Mouse (Mus musculus) cerebellum, adult 18-20 months (tissue): Measurements from ENCODE around the gene Nktr.

Experiments used
- DNase-seq, 2 experiments: peaks; one replicate each; pipeline ENCODE4 v3.0.0; 2021

Gene Nktr

DNA sequence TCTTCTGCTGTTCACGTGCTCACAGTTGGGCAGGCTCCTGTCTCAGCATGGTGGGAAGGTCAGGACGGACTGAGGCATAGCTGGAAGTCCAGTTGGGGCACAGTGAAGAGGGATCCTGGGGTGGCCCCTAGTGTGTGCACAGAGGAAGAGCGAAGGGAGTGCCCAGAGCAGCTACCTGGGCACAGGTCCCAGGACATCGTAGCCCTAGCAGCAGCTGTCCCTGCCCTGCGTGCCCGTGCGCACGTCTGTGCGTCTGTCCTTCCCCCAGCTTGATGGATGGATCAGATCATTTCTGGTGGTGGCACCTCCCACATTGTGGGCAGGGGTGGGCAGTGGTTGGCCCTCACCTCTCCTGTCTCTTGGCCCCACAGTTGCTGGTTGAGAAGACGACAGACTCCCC lies 43.3 kb downstream of the Nktr start:
- DNase-seq, result no peak

DNA sequence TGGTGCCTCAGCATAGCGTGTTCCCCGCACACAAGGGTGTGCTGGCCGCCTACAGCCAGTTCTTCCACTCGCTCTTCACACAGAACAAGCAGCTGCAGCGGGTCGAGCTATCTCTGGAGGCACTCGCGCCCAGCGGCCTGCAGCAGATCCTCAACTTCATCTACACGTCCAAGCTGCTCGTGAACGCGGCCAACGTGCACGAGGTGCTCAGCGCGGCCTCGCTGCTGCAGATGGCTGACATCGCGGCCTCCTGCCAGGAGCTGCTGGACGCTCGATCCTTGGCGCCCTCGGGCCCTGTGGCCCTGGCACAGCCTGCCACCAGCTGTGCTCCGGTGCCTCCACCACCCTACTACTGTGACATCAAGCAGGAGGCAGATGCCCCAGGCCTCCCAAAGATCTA lies 43.8 kb downstream of the Nktr start:
- peak in 1 of 2 experiments; percentile 25 for DNase-seq

DNA sequence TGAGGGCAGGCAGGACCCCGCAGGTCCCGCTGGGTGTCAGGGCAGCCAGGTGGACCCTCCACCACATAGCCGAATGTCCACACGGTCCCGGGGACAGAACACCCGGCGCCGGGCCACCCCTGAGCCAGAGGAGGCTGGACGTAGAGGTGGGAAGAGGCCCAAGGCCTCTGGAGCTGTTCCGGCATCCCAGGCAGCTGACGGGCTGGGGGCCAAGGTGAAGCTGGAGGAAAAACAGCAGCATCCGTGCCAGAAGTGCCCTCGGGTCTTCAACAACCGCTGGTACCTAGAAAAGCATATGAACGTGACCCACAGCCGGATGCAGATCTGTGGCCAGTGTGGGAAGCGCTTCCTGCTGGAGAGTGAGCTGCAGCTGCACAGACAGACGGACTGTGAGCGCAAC lies 44.7 kb downstream of the Nktr start:
- no peak for DNase-seq

DNA sequence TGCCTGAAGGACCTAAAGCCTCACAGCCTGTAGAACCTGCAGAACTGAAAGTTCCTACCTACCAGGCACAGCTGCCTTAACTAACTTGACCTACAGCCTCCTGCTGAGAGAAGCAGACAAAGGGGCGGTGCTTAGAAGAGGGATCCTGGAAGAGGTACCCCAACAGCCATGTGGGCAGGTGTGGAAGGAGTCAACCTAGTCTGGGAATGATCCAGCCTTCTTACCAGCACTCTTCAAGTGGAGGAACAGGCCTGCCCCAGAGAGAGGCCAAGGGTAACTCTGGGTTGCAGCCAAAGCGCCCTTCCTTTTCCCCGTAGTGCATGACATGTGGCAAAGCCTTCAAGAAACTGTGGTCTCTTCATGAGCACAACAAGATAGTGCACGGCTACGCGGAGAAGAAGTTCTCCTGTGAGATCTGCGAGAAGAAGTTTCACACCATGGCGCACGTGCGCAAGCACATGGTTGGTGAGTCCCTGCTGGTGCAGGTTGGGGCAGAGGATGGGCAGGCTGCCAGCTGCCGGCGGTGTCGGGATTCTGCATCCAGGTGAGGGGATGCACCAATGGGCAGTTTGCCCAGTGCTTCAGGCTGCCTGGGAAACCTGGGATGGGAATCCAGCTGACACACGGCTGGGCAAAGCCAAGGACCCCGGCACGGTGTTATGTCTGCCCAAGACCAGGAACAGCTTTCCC lies 46.3 kb downstream of the Nktr start:
- peak in 1 of 2 experiments; percentile 42 for DNase-seq

DNA sequence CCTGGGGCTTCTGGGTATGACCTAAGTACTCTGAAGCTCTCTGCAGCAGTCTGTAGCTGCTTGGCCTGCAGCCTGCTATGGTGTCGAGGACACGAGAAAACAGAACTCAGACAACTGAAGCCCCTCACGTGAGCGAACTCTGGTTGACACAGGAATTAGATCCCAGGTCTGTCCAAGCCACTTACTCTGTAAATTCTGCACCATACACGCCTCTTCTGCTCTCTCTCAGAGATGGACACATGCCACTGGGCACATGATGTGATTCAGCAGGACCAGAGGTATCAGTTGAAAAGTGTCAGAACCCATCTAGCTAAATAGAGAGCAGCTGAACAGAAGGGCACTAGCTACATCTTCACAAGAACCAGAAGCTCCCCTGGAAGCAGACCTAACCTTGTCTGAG lies 53.4 kb downstream of the Nktr start:
- DNase-seq, result no peak

DNA sequence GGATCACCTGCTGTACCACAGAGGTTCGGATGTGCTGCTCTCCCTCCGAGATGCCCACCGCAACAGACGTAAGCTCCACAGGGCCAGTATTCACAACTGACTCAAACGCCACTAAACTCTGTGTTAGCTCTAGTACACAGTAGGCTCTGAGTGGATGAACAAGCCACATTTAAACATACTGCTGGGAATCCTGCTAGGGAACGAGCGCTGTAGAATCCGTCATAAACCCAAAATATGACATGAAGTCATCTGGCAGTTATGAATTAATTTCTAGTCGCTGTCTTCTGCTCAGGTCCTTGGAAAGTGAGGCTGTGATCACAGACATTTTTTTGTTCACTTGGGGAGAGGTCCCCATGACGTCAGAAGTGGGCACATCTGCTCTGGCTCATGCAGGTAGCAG lies 57.0 kb downstream of the Nktr start:
- DNase-seq, result no peak

DNA sequence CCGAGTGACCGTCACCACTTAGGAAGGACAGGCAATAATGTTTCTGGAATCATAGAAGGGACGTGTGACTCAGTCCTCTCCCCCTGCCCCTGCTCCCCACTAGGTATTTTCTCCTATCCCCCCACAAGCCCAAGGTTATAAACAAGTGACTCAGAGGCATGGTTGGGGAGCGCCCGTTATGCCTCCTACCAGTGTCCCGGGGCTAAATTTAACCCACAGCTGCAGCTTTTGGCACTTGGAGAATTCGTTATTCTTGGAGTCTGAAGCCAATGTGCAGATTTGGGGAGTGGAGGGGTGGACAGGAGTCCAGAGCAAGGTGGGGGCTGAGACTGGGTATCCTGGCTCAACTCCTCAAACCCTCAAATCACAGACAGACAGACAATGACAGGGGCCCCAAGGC lies 57.5 kb downstream of the Nktr start:
- DNase-seq, result no peak

DNA sequence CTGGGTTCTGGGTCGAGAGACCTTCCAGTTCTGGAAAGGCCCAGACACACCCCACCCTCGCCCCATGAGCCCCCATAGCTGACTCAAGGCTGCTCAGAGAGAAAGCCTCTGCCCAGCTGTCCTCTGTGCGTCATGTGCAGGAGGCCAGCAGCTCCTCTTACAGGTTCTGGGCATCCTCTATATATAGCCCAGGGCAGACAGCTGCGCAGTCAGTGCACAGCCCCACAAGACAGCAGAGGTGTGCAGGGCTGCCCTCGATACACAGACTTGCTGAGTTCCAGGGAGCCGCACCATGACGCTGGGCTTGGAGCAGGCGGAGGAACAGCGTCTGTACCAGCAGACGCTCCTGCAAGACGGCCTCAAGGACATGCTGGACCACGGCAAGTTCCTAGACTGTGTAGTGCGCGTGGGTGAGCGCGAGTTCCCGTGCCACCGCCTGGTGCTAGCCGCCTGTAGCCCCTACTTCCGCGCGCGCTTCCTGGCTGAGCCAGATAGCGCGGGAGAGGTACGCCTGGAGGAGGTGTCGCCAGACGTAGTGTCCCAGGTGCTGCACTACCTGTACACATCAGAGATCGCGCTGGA lies 58.6 kb downstream of the Nktr start, which contains the start of gene Klhl40:
Gene Klhl40 (plus strand): TSS at position 124 of the 582 bp plus-strand sequence.
- no peak for DNase-seq

DNA sequence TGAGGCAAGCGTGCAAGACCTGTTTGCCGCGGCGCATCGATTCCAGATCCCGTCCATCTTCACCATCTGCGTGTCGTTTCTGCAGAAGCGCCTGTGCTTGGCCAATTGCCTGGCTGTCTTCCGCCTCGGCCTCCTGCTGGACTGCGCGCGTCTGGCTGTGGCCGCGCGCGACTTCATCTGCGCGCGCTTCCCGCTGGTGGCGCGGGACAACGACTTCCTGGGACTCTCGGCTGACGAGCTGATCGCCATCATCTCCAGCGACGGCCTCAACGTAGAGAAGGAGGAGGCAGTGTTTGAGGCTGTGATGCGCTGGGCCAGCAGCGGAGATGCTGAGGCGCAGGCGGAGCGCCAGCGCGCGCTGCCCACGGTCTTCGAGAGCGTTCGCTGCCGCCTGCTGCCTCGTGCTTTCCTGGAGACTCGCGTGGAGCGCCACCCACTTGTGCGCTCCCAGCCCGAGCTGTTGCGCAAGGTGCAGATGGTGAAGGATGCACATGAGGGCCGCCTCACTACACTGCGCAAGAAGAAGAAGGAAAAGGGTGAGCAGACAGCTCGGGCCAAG lies 59.2 kb downstream of the Nktr start:
- peak in 1 of 2 experiments; percentile 24 for DNase-seq

DNA sequence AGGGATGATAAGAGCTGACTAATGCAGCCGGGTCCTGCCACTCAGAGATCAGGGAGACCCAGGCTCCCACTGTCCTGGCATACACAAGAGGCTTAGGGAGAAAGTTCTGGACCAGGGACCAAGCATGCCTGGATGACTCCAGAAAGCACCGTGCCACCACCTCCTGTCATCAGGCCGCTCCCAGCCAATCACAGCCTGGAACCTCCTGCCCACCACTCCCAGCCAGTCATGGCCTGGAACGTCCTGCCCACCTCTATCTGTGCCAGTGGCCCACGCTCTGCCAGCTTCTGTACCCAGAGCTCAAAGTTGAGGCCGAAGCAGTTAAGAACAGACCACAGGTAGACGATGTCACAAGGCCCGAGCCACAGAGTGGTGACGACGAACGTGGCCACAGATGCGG lies 65.8 kb downstream of the Nktr start:
- DNase-seq, result no peak

DNA sequence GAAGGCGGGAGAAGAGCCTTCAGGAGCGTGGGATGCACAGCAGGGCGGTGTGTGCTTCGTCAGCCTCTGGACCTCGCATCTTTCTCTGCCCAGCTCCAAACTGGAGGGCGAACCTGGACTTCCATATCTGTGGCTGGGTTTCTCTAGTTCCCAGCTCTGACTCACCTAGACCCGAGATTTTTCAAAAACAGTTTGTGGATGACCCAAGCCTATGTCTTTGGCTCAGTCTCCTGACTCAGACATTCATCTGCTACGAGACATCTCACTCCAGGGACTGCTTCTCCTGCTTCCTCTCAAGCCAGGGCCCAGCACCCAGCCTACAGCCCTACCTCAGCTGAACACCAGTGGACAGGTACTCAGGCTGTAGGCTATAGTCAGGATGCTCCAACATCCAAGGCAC lies 66.3 kb downstream of the Nktr start:
- DNase-seq, result no peak

DNA sequence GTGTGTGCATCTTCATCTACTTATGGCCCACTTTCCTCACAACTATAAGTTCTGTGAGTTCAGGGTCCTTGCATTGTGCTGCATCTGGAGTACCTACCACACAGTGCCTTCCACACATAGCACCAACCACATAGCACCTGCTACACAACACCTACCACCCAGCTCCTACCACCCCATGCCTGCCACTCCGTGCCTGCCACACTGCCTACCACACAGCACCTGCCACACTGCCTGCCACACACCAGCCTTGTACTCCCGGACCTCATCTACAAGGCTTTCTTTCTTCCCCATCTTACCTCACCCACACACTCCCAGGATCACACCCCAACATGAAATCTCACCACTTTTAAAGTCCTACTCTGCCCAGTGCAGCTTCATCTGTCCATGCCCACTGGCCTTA lies 67.4 kb downstream of the Nktr start:
- no peak for DNase-seq

DNA sequence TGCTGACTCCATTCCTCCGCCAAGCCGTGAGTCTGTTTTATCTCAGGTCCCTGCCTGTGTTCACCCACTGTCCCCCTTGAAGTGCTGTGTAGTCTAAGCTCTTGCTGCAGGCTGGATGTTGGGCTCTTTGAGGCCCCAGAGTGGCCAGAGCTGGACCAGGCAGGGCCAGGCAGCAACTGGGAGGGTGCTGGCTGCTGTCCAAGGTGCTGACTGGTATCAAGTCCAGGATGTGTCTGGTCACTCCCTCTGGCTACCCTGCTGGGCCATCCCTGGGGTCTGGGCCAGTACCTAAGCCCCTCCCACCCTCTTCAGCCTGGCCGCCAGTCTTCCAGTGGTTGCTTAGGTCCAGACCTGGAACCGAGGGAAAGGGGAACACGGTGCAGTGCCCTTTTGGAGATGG lies 72.2 kb downstream of the Nktr start:
- peak; percentile 52 to 63 for DNase-seq

DNA sequence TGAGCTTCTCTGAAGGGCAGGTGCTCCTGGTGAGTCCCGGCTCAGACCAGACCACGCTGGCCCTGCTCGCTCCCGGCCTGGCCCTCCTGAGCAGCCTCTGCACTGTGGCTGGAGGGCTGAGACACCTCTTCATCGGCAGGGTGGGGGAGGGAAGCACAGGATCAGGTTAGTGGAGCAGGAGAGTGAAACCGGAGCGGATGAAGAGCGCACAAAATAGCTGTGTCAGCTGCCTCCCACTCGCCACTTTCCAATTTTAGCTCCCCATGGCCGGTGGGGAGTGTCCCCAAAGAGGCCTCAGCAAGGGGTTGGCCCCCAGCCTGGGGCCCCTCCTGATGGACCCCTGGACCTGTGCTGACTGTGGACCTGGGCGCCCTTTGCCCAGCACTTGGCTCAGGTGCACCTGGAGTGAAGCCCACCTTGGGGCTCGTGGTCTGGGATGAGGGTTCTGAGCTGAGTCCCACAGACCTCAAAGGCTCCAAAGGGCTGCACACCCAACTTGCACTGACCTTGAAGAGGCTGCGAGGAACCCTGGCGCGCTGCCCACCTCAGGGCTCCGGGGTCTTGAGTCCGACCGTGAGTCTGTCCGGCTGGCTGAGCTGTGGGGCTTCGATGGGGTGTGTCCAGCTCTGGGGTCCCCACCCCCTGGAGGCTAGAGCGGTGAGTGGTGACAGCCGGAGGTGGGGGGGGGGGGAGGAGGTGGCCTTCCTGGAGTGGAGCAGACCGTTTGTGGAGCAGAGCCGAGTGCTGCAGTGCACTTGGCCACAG lies 73.0 kb downstream of the Nktr start, which contains the start of gene Hhatl:
Gene Hhatl (minus strand): TSS at position 751 of the 765 bp plus-strand sequence.
- no peak for DNase-seq

DNA sequence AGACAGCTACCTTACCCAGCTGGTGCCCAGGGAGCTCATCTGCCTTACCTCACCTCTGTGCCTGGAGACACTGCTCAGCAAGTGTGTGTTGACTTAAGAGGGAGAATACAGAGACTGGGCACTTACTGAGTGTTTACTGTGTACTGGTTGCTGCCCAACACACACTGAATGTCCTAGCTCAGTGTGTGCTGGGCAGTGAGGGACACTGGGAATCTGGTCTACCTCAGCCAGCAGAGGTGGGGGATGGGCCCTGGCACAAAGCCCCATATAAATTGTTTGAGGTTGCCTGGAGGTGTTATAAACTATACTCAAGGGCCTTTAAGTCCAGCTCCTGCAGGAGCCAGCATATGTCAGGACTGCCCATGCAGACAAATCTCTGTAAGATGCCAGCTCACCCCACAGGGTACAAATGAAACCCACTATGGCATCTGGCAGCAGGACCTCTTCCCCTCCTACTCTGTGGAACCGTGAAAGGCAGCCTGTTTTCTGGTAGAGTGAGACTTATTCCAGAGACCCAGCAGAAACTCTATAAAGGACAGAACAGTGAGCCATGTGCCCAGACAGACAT lies 76.1 kb downstream of the Nktr start:
- DNase-seq, result peak in 1 of 2 experiments; percentile 23

DNA sequence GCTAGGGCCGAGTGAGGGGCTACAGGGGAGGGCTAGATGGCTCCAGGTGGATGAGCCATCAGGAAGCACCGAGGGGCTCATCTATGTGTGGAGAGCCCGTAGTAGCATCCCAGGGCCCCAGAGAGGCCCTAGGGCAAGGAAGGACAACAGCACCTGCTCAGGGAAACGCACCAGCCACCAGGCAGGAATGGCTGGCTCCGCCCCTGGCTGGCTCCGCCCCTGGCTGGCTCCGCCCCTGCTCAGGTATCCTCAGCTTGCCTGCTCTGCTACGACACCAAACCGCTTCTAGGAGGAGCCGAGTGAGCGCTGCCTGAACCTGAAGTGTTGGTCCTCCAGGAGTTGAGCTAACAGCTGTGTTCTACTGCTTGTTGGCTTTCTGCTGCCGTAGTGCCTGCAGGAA lies 78.8 kb downstream of the Nktr start:
- no peak for DNase-seq

DNA sequence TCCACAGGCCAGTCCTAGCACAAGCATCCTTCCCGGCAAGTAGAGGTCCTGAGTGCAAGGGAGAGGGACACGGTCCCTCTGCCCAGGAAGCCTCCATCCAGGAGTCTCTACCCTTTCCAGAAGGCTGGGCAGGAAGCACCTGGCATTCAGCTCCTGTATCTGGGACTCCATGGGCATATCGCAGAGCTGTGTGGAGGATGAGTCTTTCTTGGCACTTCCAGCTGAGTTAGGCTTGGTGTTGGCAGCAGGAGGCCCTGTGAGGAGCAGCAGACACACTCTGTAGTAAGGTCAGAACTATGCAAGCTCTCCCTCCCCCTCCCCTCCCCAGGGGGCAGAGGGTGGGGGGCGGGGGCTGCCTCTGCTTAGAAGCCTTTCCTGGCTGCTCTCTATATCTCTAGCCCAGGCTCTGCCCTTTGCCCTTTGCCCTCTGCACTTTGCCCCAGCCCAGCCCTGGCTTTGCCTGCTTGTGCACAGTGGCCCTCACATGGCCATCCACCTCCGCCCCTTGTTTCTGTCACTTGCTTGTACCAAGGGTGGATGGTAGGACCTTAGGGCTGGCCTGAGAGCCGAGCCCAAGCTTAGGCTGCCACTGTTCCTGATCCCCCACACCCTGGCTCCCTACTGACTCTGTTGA lies 80.0 kb downstream of the Nktr start:
- DNase-seq, result no peak

DNA sequence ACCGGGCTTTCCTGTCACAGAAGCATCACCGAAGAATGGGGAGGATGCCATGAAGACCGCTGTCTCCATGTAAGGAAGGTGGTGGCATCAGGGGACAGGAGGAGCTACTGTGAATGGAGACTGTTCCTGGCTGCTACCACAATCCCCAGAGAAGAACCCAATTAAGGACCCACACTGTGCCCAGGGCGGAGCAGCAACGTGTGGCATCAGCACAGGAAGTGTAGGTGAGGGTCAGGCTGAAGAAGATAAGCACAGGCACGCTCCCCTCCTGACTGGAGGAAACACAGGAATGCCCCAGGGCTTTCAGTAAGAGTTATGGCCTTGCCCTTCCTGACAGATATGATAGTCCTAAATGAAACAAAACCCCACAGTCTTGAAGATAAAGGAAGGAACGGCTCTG lies 83.8 kb downstream of the Nktr start:
- no peak for DNase-seq
